Mouse (Mus musculus) adrenal gland, postnatal 36 days (tissue): ENCODE data around the gene Zfp385c. TPM values are rescaled to one million over a fixed set of nuclear protein-coding genes. Genes with fewer than 3 reads are reported as not detected.
A peak's percentile ranks its signal among the peaks of the same experiment; 100 is the strongest.
"Not testable (repeated sequence)": the region's sequence is repeated elsewhere in the genome, so short reads cannot be mapped to it uniquely, and the experiment has no call there.

Experiments
- DNase-seq, 2 experiments: peaks; one replicate each; pipeline ENCODE4 v3.0.0; 2021; ENCODE audit warnings: mixed read lengths in 1 of 2
- total RNA-seq, 2 experiments: library from RNA; stranded (reverse); gene quantifications; 2 replicates each; pipeline ENCODE4 v1.2.3; 2021

The Zfp385c gene
- total RNA-seq, 2 experiments from 2014 or later, result 0.13 to 0.43 TPM

DNA sequence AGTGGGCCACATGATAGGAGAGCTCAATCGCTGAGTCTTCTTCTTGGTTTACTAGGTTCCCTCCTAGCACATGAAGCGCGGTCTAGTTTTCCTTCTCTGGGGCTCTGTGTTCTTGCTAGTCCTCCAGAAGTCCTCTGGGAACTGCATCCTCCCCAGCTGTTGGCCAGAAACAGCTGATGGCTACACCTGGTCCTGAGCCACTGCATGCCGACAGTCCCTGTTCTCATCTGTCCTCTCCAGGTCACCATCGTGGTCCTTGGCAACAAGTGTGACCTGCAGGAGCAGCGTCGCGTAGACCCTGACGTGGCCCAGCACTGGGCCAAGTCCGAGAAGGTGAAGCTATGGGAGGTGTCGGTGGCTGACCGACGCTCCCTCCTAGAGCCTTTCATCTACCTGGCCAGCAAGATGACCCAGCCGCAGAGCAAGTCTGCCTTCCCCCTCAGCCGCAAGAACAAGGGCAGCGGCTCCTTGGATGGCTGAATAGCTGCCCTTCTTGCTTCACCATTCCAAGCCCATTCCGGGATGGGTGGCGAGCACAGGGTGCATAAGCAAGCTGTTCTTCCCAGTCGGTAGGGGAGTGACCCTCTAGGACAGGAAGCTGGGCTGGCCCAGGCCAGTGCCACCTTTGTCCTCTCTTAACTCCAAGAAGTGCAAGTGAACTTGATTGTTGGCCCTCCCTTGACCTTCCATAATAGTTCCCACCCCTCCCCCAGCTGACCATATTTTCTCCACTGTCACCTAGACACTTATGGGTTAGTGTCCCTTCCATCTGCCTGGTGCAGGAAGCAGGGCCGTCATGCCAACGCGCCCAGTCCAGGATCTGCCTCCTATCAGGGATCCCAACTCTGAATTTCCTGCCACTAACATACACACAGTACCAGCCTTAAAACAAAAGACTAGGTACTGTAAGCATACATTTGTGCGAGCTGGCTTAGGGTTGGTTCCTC lies 66.2 kb downstream of the Zfp385c start:
- DNase-seq, result no peak

DNA sequence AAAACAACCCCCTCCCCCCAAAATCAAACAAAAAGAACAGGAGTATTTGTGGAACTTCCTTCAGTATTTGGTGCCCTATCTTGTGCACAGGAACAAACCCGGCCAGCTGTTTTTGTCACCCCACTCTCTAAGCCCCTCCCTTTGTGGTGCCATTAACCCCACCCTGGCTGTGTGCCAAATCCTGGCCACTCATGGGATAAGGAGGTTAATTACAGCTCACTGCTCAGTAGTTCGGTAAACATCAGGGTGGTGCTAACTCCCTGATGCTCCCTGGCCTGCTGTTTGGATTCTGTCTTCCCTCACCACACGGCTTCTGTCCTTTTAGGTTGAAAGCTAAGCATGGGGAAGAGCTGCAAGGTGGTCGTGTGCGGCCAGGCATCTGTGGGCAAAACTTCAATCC lies 68.4 kb downstream of the Zfp385c start:
- peak; percentile 37 to 64 for DNase-seq

- peak; percentile 97 for DNase-seq
Measured at GRCm38 (mm10) chr11:100622714-100623113, 69.5 kb downstream of the Zfp385c start.

- no peak for DNase-seq
Measured at GRCm38 (mm10) chr11:100619982-100620381, 72.3 kb downstream of the Zfp385c start, which contains the start of gene Dnajc7. Gene Dnajc7, minus strand, starts transcription at chr11:100620168.

DNA sequence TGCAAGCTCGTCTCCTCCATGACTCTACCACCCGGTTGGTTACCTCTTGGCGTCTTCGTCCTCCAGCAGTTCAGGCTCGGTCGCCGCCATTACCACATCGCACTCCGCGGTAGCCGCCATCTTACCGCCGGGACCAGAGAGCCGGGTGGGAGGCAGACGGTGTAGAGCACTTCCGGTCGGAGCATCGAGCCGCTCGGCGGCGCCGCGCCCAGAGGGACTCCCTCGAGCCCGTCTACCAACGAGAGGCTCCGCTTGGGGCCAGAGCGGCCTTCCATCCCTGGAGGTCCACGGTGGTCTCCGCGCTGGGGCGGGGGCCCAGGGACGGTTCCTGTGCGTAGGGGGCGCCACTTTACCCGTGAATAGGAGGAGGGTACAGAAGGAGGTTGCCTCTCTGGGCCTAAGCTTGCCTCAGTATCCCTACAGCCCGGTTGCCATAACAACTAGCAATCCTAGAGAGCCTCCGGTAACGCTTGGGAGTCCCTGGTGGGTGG lies 72.7 kb downstream of the Zfp385c start:
- DNase-seq, result peak; percentile 94 to 96

DNA sequence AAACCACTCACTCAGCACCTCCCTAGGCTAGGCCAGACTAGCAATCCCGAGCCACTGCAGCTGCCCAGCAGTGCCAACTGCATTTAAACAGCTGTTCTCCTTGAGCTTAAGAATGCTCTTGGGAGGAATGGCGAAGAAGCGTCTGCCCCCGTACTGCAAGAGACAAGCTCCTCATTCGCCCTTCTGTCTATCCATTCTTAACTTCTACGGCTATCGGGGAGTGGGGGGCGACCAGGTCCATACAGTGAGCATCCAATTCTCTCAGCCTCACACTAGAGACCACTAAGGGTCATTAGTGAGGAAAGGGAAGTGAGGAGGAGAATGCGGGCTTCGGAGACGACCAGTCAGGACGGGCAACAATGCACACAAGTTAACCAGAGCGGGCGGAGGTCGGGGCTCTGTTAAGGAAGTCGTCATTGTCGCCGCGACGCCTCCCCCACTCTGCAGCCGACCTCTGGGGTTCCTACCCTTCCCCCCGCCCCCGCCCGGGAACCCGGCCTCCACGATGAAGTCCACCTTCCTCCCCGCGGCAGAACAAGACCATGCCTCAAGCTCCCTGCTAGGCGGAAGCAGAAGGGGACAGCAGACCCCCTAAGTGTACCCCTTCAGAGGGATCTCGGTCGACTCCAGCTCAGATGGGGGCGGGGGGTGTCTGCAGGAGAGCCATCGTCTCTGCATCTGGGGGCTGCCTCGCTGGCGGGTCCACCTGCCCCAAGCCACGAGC lies 73.3 kb downstream of the Zfp385c start, which contains the start of gene Nkiras2:
Nkiras2 (plus strand) TSS at position 484 of the 724 bp plus-strand sequence.
- peak; percentile 76 to 83 for DNase-seq

- DNase-seq, result peak; percentile 53 to 58
Measured at GRCm38 (mm10) chr11:100617480-100617879, 74.8 kb downstream of the Zfp385c start.

DNA sequence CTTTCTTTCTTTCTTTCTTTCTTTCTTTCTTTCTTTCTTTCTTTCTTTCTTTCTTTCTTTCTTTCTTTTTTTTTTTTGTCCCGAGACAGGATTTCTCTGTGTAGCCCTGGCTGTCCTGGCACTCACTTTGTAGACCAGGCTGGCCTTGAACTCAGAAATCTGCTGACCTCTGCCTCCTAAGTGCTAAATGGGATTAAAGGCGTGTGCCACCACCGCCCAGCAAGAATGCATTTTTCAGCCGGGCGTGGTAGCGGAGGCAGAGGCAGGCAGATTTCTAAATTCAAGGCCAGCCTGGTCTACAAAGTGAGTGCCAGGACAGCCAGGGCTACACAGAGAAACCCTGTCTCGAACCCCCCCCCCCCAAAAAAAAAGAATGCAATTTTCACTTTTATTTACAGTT lies 75.4 kb downstream of the Zfp385c start:
- not testable (repeated sequence) for DNase-seq

GRCm38 (mm10) chr11:100616332-100616731 lies 75.9 kb downstream of the Zfp385c start:
- DNase-seq, result no peak

DNA sequence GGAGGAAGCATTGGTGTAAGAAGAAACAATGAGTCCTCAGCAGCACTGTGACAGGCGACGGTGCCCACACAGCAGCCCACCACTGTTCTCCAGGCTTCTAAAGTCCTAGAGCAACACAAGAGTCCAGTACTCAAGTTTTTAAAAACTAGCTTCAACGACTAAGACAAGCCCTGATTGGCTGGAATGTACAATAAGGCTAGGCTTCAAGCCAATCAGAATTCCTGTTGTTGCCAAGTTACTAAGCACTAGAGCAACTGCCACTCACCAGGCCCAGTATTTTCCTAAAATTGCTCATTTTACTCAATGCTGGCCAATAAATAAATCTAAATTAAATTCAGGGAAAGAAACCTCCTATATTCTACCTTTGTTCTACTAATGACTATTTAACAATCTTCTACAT lies 79.0 kb downstream of the Zfp385c start:
- DNase-seq, result peak in 1 of 2 experiments; percentile 33

DNA sequence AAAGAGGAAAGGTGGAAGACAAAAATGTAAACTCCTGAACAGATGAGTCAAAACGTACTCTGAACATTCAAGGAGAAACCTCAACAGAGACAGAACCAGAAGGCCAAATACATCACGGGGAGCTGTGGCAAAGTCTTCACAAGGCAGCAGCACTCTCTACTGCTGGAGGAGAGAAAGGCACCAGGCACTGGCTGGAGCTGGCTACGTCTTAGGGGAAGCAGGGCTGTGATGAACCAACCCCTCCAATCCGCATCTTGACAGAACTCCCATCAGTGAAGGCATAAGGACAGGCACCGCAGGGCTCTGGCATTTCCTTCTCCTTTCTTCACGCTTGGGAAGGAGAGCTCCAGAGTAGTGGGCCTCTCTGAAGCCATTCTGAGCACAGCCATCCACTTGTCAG lies 80.6 kb downstream of the Zfp385c start:
- peak; percentile 49 to 59 for DNase-seq

- DNase-seq, result peak; percentile 42 to 61
Measured at GRCm38 (mm10) chr11:100609997-100610680, 82.1 kb downstream of the Zfp385c start.

- no peak for DNase-seq
Measured at GRCm38 (mm10) chr11:100609355-100609996, 82.8 kb downstream of the Zfp385c start.

DNA sequence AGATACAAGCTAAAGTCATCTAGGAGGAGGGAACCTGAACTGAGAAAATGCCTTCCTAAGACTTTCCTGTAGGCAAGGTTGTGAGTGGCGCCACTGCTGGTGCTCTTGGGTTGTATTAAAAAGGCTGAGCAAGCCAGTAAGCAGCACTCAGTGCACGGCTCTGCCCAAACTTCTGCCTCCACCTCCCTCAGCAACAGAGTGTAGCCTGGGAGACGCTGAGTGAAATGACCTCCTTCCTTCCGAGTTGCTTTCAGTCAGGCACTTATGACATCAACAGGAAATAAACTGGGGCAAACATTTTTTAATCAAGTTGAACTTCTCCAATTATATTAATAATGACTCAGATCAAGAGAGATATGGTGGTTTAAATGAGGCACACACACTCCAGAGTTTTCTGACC lies 83.5 kb downstream of the Zfp385c start:
- no peak for DNase-seq

- no peak for DNase-seq
Measured at GRCm38 (mm10) chr11:100607121-100607520, 85.1 kb downstream of the Zfp385c start.

GRCm38 (mm10) chr11:100605451-100605850 lies 86.8 kb downstream of the Zfp385c start:
- no peak for DNase-seq

GRCm38 (mm10) chr11:100604321-100605005 lies 87.8 kb downstream of the Zfp385c start:
- DNase-seq, result no peak

GRCm38 (mm10) chr11:100603813-100604212 lies 88.4 kb downstream of the Zfp385c start:
- DNase-seq, result no peak

DNA sequence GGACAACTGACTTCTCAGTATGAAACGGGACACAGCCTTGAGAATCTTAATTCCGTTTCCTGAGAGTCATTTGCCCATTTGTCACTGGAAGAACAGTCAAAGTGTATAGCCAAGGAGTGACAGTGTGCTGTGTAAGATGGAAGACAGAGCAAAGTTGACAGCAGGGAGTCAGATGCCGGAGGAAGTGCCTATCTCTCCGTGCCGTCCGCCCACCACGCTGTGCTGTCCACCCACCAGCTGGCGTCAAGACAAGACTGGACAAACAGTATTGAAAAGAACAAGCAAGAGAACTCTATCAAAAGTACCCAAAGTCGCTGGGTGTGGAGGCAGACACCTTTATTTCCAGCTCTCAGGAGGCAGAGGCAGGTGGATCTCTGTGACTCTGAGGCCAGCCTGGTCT lies 89.1 kb downstream of the Zfp385c start:
- DNase-seq, result no peak

DNA sequence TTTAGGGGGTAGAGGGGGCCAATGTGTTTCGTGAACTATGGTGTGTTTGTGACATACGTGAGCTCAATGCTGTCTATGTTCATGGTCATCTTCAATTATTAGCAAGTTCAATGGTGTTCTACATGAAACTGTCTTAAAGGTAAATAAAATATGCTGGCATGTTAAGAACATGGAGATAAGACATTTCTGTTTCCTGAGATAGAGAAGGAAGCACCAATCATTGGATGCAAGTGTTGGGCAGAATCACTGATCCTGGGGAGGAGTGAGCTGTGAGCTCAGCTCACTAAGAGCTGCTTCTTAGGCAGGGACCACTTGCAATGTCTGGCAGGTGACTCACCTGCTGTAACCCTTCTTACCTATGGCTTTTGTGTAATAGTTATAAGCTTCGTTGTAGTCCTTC lies 90.9 kb downstream of the Zfp385c start:
- DNase-seq, result no peak

DNA sequence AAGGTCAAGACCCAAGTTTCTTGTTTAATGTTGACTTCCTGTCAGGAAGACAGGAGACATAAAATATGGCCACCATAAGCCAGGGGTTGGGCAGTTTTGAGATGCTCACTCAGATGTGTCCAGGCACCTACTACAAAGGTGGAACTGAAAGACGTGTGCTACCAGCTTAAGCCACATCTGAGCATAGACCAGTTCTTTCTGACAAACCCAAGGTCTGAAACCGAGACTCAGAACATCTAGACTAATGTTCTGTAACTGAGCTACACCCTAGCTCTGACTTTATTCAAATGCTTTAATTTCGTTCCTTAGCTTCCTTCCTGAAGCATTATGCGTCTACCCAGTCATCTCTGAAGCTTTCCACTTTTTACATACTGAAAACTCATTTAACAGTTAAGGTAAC lies 94.2 kb downstream of the Zfp385c start:
- DNase-seq, result no peak
